Mouse (Mus musculus) adrenal gland, postnatal 36 days (tissue): ENCODE data around the gene Bag1. TPM values are rescaled to one million over a fixed set of nuclear protein-coding genes. Genes with fewer than 3 reads are reported as not detected.
A peak's percentile ranks its signal among the peaks of the same experiment; 100 is the strongest.
"Not testable (repeated sequence)": the region's sequence is repeated elsewhere in the genome, so short reads cannot be mapped to it uniquely, and the experiment has no call there.

Source experiments
- DNase-seq, 2 experiments: peaks; one replicate each; pipeline ENCODE4 v3.0.0; 2021; ENCODE audit warnings: mixed read lengths in 1 of 2
- total RNA-seq, 2 experiments: library from RNA; stranded (reverse); gene quantifications; 2 replicates each; pipeline ENCODE4 v1.2.3; 2021

Bag1 gene
- total RNA-seq, 2 experiments from 2014 or later: 287 to 331 TPM

GRCm38 (mm10) chr4:40936175-40936839 lies 11.8 kb downstream of the Bag1 start:
- peak; percentile 31 to 56 for DNase-seq

GRCm38 (mm10) chr4:40934369-40934768 lies 13.7 kb downstream of the Bag1 start:
- not testable (repeated sequence) for DNase-seq

GRCm38 (mm10) chr4:40933694-40934093 lies 14.4 kb downstream of the Bag1 start:
- no peak for DNase-seq

- DNase-seq: no peak
These were observed 19.0 kb downstream of the Bag1 start for GRCm38 (mm10) chr4:40929046-40929445.

- DNase-seq: no peak
These were observed 22.5 kb downstream of the Bag1 start for GRCm38 (mm10) chr4:40925568-40925967.

- peak; percentile 29 to 48 for DNase-seq
These were observed 24.9 kb downstream of the Bag1 start for GRCm38 (mm10) chr4:40923087-40923651.

GRCm38 (mm10) chr4:40921288-40921687 lies 26.8 kb downstream of the Bag1 start:
- no peak for DNase-seq

- DNase-seq: no peak
These were observed 27.5 kb downstream of the Bag1 start for GRCm38 (mm10) chr4:40920576-40920975.

- peak; percentile 49 to 52 for DNase-seq
These were observed 28.3 kb downstream of the Bag1 start, which contains the start of gene Spink4 for GRCm38 (mm10) chr4:40919785-40920184. Gene Spink4 (plus strand): TSS chr4:40920052.

GRCm38 (mm10) chr4:40916592-40917155 lies 31.4 kb downstream of the Bag1 start:
- DNase-seq: no peak

GRCm38 (mm10) chr4:40915947-40916346 lies 32.1 kb downstream of the Bag1 start:
- DNase-seq: no peak

- no peak for DNase-seq
These were observed 33.7 kb downstream of the Bag1 start for GRCm38 (mm10) chr4:40914287-40914867.

GRCm38 (mm10) chr4:40908261-40908969 lies 39.7 kb downstream of the Bag1 start:
- DNase-seq: peak; percentile 61 to 72

GRCm38 (mm10) chr4:40906298-40906697 lies 41.8 kb downstream of the Bag1 start:
- no peak for DNase-seq

- no peak for DNase-seq
These were observed 47.5 kb downstream of the Bag1 start for GRCm38 (mm10) chr4:40900612-40901011.

GRCm38 (mm10) chr4:40900071-40900470 lies 48.0 kb downstream of the Bag1 start:
- no peak for DNase-seq

GRCm38 (mm10) chr4:40899264-40899663 lies 48.8 kb downstream of the Bag1 start:
- DNase-seq: peak in 1 of 2 experiments; percentile 41

GRCm38 (mm10) chr4:40898476-40899044 lies 49.5 kb downstream of the Bag1 start:
- DNase-seq: no peak

- no peak for DNase-seq
These were observed 52.4 kb downstream of the Bag1 start for GRCm38 (mm10) chr4:40895646-40896045.

- DNase-seq: no peak
These were observed 53.0 kb downstream of the Bag1 start for GRCm38 (mm10) chr4:40895118-40895517.

GRCm38 (mm10) chr4:40891206-40891605 lies 56.9 kb downstream of the Bag1 start:
- DNase-seq: no peak

GRCm38 (mm10) chr4:40889983-40890382 lies 58.1 kb downstream of the Bag1 start:
- DNase-seq: no peak
